Comparison of ENCODE assay signal across 8 mouse cellular contexts in genomic region chr17:44300723-44301122, GRCm38 (mm10).
A peak's percentile ranks its signal among the peaks of the same experiment; 100 is the strongest.
DNase-seq lines count a peak whose midpoint lies in the region; ATAC-seq lines count a peak whose summit lies in the region.

No protein-coding gene starts in this region.

- H3K27me3 ChIP-seq in midbrain, embryonic 13.5 days: no peaks in the 10 kb centered on the region
- H3K27me3 ChIP-seq in midbrain, embryonic 16.5 days (ENCODE audit: control insufficient read depth, insufficient read depth, low read depth, low read length): no peaks in the 10 kb centered on the region
- no peaks in the 10 kb centered on the region for H3K27me3 ChIP-seq in intestine, embryonic 14.5 days (replicated peaks; ENCODE audit: control insufficient read depth, insufficient read depth, low read length)
- no peaks in the 10 kb centered on the region for H3K27me3 ChIP-seq in stomach, embryonic 14.5 days (ENCODE audit: control insufficient read depth, insufficient read depth, low read length)

- DNase-seq in fat pad, adult 2 months (ENCODE audit: extremely low read depth, low read depth, low spot score): peak; percentile 23
- peak; percentile 70 for DNase-seq in intestine, embryonic 14.5 days (ENCODE audit: low spot score)
- DNase-seq in liver: no peak

- H3K4me3 ChIP-seq in midbrain, embryonic 13.5 days (replicated peaks): no peak overlapping the region
- no peak overlapping the region for H3K4me3 ChIP-seq in midbrain, embryonic 16.5 days (ENCODE audit: low read depth, low read length)
- H3K4me3 ChIP-seq in intestine, embryonic 14.5 days (ENCODE audit: low read depth, low read length): no peak overlapping the region
- no peak overlapping the region for H3K4me3 ChIP-seq in stomach, embryonic 14.5 days (ENCODE audit: low read depth, low read length)

- H3K27ac ChIP-seq in midbrain, embryonic 13.5 days: no peak overlapping the region
- H3K27ac ChIP-seq in midbrain, embryonic 16.5 days (ENCODE audit: low read length): no peak overlapping the region
- peak overlapping the region; percentile 16; the same call in 1 of the 2 replicates for H3K27ac ChIP-seq in intestine, embryonic 14.5 days (ENCODE audit: low read depth)
- peak overlapping the region; percentile 73; the same call in 1 of the 2 replicates for H3K27ac ChIP-seq in stomach, embryonic 14.5 days (ENCODE audit: low read length)

- no peaks in the 10 kb centered on the region for H3K9me3 ChIP-seq in midbrain, embryonic 13.5 days
- no peaks in the 10 kb centered on the region for H3K9me3 ChIP-seq in midbrain, embryonic 16.5 days (replicated peaks; ENCODE audit: control insufficient read depth, low read length, poor library complexity, severe bottlenecking)
- no peaks in the 10 kb centered on the region for H3K9me3 ChIP-seq in intestine, embryonic 14.5 days (ENCODE audit: control insufficient read depth, low read length)
- no peaks in the 10 kb centered on the region for H3K9me3 ChIP-seq in stomach, embryonic 14.5 days (ENCODE audit: control insufficient read depth, low read depth, low read length)

- peaks cover 12% of the 10 kb centered on the region for H3K4me1 ChIP-seq in midbrain, embryonic 13.5 days (replicated peaks)
- 0 out of 2 replicates have a peak, but pooled peaks cover 5% of the 10 kb centered on the region for H3K4me1 ChIP-seq in midbrain, embryonic 16.5 days (ENCODE audit: control insufficient read depth, insufficient read depth, low read length)
- peaks cover 17% of the 10 kb centered on the region for H3K4me1 ChIP-seq in intestine, embryonic 14.5 days (replicated peaks; ENCODE audit: control insufficient read depth, insufficient read depth, low read length)
- peaks cover 17% of the 10 kb centered on the region for H3K4me1 ChIP-seq in stomach, embryonic 14.5 days (ENCODE audit: control insufficient read depth, insufficient read depth, low read length)

- no peak overlapping the region for H3K9ac ChIP-seq in midbrain, embryonic 13.5 days (replicated peaks)
- H3K9ac ChIP-seq in midbrain, embryonic 16.5 days (ENCODE audit: low read depth, low read length): no peak overlapping the region
- no peak overlapping the region for H3K9ac ChIP-seq in intestine, embryonic 14.5 days (ENCODE audit: low read length)
- H3K9ac ChIP-seq in stomach, embryonic 14.5 days (replicated peaks; ENCODE audit: low read depth, low read length): no peak overlapping the region

- WGBS in midbrain, embryonic 13.5 days: 60% methylated on average over 4 of the region's 4 CpGs
- 59% methylated on average over 4 of the region's 4 CpGs for WGBS in midbrain, embryonic 16.5 days
- WGBS in intestine, embryonic 14.5 days: 10% methylated on average over 4 of the region's 4 CpGs
- WGBS in stomach, embryonic 14.5 days: 14% methylated on average over 4 of the region's 4 CpGs

- 0 out of 2 replicates have a peak, but pooled peaks have one; percentile 17 for ATAC-seq in midbrain, embryonic 13.5 days
- ATAC-seq in midbrain, embryonic 16.5 days: no peak
- ATAC-seq in intestine, embryonic 14.5 days (replicated peaks; ENCODE audit: low FRiP score, low TSS enrichment, low read depth): peak; percentile 80
- ATAC-seq in stomach, embryonic 14.5 days (ENCODE audit: insufficient number of reproducible peaks, insufficient read depth, low FRiP score, low read depth): peak; percentile 85
- no peak for ATAC-seq in erythroid progenitor cell, adult 5-6 weeks (replicated peaks; ENCODE audit: low FRiP score, poor library complexity, severe bottlenecking)
- no peak for ATAC-seq in megakaryocyte progenitor cell, adult 5-6 weeks (replicated peaks; ENCODE audit: poor library complexity)

- no peak overlapping the region for H3K4me2 ChIP-seq in midbrain, embryonic 13.5 days (replicated peaks)
- H3K4me2 ChIP-seq in midbrain, embryonic 16.5 days (ENCODE audit: low read length): no peak overlapping the region
- H3K4me2 ChIP-seq in intestine, embryonic 14.5 days (ENCODE audit: low read length): no peak overlapping the region
- 0 out of 2 replicates have a peak overlapping the region, but pooled peaks have one; percentile 4 for H3K4me2 ChIP-seq in stomach, embryonic 14.5 days (replicated peaks; ENCODE audit: low read depth, low read length)

- H3K36me3 ChIP-seq in midbrain, embryonic 13.5 days: no peaks in the 10 kb centered on the region
- H3K36me3 ChIP-seq in midbrain, embryonic 16.5 days (ENCODE audit: control insufficient read depth, insufficient read depth, low read length): no peaks in the 10 kb centered on the region
- no peaks in the 10 kb centered on the region for H3K36me3 ChIP-seq in intestine, embryonic 14.5 days (ENCODE audit: control insufficient read depth, insufficient read depth, low read length)
- no peaks in the 10 kb centered on the region for H3K36me3 ChIP-seq in stomach, embryonic 14.5 days (ENCODE audit: control insufficient read depth, insufficient read depth, low read length)

Comparison
In these comparisons a context has a peak if more than half of its experiments do, and no peak if none do; other contexts are left out.
1. ATAC-seq: peak in midbrain, embryonic 13.5 days (single experiment), intestine, embryonic 14.5 days (single experiment) and stomach, embryonic 14.5 days (single experiment); none in midbrain, embryonic 16.5 days (single experiment), erythroid progenitor cell, adult 5-6 weeks (single experiment) and megakaryocyte progenitor cell, adult 5-6 weeks (single experiment).
2. H3K27ac ChIP-seq: peak in intestine, embryonic 14.5 days (single experiment) and stomach, embryonic 14.5 days (single experiment); none in midbrain, embryonic 13.5 days (single experiment) and midbrain, embryonic 16.5 days (single experiment).